Mouse (Mus musculus) gastrocnemius, postnatal 25 days (tissue): Measurements from ENCODE around the gene Hist1h3e. TPM values are rescaled to one million over a fixed set of nuclear protein-coding genes. Genes with fewer than 3 reads are reported as not detected.
"Not testable (repeated sequence)": the region's sequence is repeated elsewhere in the genome, so short reads cannot be mapped to it uniquely, and the experiment has no call there.

Experiments used
- DNase-seq: peaks from one replicate; pipeline ENCODE4 v3.0.0; 2022
- total RNA-seq, 2 experiments: library from RNA; stranded (reverse); gene quantifications; 1 replicate in 1 of 2; 2 replicates in 1 of 2; pipeline ENCODE4 v1.2.3; 2021

Gene Hist1h3e
- total RNA-seq, 2 experiments from 2014 or later: 11.7 to 13.0 TPM

- DNase-seq: not testable (repeated sequence)
Measured at GRCm38 (mm10) chr13:23561531-23561882, 662 bp downstream of the Hist1h3e start.

GRCm38 (mm10) chr13:23560699-23561098, 1.5 kb downstream of the Hist1h3e start:
- DNase-seq: not testable (repeated sequence)

GRCm38 (mm10) chr13:23556906-23557305, 5.3 kb downstream of the Hist1h3e start:
- no peak for DNase-seq

GRCm38 (mm10) chr13:23555839-23556416, 6.2 kb downstream of the Hist1h3e start:
- peak; percentile 62 for DNase-seq

- DNase-seq: peak; percentile 58
Measured at GRCm38 (mm10) chr13:23554925-23555838, 7.0 kb downstream of the Hist1h3e start.

GRCm38 (mm10) chr13:23554393-23554792, 7.8 kb downstream of the Hist1h3e start:
- DNase-seq: no peak

GRCm38 (mm10) chr13:23552962-23553361, 9.2 kb downstream of the Hist1h3e start, which contains the start of gene Hist1h1d:
TSS of gene Hist1h1d (plus strand) at chr13:23553262.
- DNase-seq: no peak

GRCm38 (mm10) chr13:23551931-23552914, 9.9 kb downstream of the Hist1h3e start:
- no peak for DNase-seq

GRCm38 (mm10) chr13:23551146-23551834, 10.9 kb downstream of the Hist1h3e start, which contains the start of gene Hist1h4f:
TSS of gene Hist1h4f (minus strand) at chr13:23551648.
- DNase-seq: peak; percentile 62

GRCm38 (mm10) chr13:23550761-23551145, 11.4 kb downstream of the Hist1h3e start:
- DNase-seq: no peak

GRCm38 (mm10) chr13:23546694-23547093, 15.5 kb downstream of the Hist1h3e start:
- no peak for DNase-seq

- DNase-seq: not testable (repeated sequence)
Measured at GRCm38 (mm10) chr13:23544787-23545120, 17.4 kb downstream of the Hist1h3e start.

- peak; percentile 62 for DNase-seq
Measured at GRCm38 (mm10) chr13:23543965-23544786, 18.0 kb downstream of the Hist1h3e start, which contains the start of gene Hist1h3f. TSS of gene Hist1h3f (plus strand) at chr13:23544052.

GRCm38 (mm10) chr13:23542999-23543607, 19.1 kb downstream of the Hist1h3e start, which contains the start of gene Hist1h2bh:
TSS of gene Hist1h2bh (minus strand) at chr13:23543392.
- DNase-seq: peak; percentile 61

- not testable (repeated sequence) for DNase-seq
Measured at GRCm38 (mm10) chr13:23542225-23542980, 19.8 kb downstream of the Hist1h3e start.

- no peak for DNase-seq
Measured at GRCm38 (mm10) chr13:23541497-23541896, 20.7 kb downstream of the Hist1h3e start.

GRCm38 (mm10) chr13:23539821-23540220, 22.3 kb downstream of the Hist1h3e start:
- DNase-seq: not testable (repeated sequence)

- no peak for DNase-seq
Measured at GRCm38 (mm10) chr13:23538249-23538648, 23.9 kb downstream of the Hist1h3e start.
